Mouse (Mus musculus) cerebellum, postnatal 25 days (tissue): Measurements from ENCODE around the gene Sf1.

ENCODE experiments used
- DNase-seq, 2 experiments: peaks; one replicate each; pipeline ENCODE4 v3.0.0; 2021; ENCODE audit warnings: mixed read lengths in 2 of 2

Gene Sf1

DNA sequence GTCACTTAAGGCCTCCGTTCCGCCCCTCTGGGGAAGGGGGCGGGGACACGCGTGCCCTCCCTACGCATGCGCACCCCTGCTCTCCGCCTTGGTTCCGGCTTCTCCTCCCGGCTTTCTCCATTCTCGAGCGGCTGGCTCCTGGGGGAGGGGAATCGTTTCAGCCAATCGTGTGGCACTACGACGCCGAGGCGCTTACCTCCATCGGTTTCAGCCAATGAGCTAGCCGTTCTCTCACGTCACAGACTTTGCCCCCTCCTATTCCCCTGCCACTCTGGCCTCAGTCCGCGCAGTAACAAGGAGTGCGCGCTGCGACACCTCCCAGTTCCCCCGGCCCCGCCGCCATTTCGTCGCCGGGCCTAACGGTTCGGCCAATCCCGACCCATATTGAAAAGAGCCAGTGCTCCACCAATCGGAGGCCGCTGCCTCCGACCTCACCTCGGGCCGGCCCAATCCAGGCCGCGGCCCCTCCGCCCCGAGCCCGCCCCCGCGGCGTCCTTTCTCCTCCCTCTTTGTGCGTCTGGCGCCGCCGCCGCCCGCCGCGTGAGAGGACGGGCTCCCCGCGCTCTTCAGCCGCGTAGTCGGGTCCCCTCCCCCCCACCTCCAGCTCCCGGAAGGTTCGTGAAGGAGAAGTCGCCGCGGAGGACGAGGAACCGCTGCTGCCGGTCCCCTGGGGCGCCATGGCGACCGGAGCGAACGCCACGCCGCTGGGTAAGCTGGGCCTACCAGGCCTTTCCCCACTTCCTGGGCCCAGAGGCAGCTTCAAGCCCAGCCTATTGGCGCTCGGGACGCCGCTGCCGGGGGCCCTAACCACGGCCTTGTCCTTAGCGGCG, at the start of gene Sf1:
Gene Sf1, plus strand, starts transcription at position 280 of the 830 bp plus-strand sequence.
- peak; percentile 99 for DNase-seq

DNA sequence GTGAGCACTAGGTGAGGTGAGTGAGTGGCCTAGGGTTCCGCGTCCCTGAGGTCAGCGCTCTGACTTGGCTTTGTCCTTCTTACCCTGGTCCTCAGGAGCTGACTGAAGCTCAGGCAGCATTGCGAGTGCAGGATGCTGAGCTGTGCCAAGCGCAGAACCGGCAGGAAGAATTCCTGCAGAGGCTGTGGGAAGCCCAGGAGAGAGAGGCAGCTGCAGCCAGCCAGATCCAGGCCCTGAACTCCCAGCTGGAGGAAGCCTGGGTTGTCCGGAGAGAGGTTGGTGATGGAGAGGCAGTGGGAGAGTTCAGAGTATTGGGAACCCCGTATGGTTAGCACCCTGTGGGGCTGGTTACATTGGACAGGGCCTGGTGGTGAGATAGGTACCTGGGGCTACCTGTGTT, 49.7 kb upstream of the Sf1 start:
- peak in 1 of 2 experiments; percentile 59 for DNase-seq

DNA sequence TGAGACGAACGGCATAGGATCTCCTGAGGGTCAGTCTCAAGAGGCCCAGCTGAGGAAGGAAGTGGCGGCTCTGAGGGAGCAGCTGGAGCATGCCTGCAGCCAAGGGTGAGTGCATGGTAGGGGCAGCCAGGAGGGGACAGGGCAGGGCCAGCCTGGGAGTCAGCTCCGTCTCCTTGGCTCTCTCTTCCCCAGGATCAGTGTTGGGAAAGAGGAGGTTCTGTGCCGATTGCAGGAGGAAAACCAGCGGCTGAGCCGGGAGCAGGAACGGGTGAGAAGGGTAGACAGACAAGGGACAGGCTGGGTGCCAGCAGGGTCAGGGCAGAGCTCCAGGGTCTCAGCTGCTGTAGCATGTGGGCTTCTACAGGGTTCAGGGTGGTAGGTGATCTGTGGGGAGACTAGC, 49.0 kb upstream of the Sf1 start:
- peak in 1 of 2 experiments; percentile 44 for DNase-seq

DNA sequence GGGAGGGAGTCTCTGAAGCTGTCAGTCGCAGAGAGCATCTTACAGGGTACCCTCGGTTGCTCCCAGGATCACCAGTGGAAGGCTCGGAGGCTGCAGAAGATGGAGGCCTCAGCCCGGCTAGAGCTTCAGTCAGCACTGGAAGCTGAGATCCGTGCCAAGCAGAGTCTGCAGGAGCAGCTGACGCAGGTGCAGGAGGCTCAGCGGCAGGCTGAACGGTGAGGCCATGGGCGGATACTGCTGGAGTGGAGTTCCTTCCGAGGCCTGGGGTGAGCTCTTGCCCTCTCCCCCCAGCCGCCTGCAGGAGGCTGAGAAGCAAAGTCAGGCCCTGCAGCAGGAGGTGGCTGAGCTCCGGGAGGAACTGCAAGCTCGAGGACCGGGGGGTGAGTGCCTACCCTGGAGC, 47.9 kb upstream of the Sf1 start:
- peak; percentile 78 to 83 for DNase-seq

DNA sequence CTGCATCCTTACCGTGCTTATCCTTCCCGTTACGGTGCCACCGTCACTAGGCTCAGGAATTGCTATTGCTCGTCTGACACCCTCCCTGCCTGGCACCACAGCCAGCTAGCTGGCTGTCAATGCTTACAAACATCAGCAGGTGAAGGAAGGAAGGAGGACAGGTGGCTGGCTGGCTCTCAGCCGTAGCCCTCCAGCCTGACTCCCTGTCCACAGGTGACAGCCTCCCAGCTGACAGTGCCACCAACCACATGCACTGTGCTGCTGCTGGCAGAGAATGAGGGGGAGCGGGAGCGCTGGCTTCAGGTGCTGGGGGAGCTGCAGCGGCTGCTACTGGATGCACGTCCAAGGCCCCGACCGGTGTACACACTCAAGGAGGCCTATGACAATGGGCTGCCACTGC, 45.3 kb upstream of the Sf1 start:
- no peak for DNase-seq

DNA sequence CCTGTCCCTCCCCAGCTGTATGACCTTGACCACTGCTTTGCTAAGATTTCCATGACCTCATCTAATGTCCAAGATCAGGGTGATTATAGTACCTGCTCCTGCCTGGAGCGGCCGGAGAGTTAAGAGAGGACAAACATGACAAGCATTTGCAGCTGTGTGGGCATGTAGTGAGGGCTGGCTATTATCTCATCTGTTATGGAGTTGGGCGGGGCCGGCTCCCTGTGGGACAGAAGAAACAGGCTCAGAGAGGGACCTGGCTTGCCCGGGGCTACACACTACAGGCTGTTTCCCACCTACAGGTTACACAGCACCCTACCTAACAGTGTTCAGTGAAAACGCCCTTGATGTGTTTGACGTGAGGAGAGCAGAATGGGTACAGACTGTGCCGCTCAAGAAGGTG, 42.1 kb upstream of the Sf1 start:
- no peak for DNase-seq

DNA sequence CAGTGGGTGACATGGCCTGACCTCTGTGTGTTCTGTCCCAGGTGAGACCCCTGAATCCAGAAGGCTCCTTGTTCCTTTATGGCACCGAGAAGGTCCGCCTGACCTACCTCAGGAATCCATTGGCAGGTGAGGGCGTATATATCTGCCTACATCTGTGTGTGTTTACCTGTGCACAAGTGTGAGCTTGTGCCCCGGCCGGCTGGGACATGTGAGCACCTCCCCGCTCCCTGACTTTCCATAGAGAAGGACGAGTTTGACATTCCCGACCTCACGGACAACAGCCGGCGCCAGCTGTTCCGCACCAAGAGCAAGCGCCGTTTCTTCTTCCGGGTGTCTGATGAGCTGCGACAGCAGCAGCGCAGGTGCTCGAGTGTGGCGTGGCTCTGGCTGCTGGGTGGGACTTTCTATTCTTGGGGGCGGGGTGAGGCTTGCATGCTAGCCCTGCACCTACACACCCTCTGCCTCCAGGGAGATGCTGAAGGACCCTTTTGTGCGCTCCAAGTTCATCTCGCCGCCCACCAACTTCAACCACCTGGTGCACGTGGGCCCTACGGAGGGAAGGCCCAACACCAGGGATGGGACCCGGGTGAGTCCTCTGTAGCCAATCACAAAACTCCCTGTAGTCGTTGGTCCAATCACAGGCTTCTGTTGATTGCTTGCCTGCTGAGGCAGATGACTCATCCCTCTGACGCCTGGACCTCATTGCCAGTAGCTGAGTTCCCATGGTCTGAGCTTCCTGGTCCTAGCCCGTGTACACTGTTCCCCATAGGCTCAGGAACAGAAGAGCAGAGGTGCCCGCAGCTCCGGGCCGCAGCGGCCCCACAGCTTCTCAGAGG, 41.5 kb upstream of the Sf1 start:
- no peak for DNase-seq

DNA sequence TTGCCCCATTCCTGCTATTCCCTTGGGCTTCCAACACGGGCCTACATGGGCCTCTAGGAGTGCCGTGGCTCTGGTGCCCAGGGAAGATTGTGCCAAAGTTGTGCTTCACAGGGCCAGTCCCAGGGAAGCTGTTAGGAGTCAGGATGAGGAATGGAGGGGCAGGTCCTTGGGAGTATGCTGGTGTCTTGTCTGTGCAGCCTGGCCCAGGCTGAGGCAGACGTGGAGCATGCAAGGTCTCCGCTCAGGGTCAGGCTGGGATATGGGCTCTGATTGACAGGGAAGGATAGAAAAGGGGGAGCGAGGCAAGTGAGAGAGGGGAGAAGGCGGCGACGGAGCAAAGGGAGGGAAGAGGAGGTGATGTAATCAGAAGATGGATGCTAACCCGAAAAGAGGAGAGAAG, 38.7 kb upstream of the Sf1 start:
- no peak for DNase-seq

DNA sequence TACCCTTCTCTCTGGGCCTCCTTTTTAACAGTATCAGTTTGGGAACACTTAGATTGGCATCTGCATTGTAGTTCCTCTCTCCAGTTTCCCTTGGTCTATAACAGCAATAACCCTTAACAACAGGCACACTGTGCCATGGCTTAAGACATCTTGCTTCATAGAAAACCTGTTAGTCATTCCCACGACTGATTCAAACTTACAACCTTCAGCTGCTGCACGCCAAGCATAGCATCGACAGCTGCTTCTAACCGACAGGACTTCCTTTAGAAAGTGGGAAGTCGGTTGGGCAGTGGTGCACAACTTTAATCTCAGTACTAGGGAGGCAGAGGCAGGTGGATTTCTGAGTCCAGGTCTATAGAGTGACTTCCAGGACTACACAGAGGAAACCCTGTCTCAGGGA, 32.3 kb upstream of the Sf1 start:
- no peak for DNase-seq

DNA sequence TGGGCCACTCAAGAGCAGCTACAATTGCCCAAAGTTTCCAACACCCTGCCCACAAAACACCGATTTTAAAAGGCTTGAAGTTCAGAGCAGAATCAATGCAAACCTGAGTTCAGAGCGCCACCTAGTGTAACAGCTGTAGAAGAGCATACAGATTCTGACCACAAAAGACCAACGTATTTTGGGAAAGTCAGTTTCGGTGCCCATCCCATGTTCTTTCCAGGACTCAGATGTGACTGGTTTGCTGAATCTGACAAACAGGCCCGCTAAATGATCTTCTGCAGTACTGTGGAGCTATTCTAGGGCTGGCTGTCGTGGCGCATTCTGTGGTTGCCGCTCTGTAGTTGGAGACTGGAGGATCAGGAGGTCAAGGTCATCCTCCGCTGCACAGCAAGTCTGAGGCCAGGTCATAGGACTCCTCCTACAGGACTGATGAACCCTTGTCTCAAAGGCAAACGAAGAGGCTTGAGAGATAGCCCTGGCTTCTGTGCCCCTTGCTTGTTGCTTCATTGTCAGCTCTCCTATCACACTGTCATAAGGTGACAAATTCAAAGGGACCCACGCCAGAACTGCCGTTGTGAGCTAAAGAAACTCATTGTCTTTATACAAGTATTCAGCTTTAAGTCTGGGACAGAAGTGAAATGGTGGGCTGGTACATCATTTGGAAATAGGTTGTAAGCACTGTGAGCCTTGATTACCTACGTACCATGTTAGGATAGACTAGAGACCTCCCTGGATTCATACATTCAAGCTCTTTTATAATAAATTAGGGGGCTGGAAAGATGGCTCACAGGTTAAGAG, 31.6 kb upstream of the Sf1 start:
- peak; percentile 62 to 76 for DNase-seq

DNA sequence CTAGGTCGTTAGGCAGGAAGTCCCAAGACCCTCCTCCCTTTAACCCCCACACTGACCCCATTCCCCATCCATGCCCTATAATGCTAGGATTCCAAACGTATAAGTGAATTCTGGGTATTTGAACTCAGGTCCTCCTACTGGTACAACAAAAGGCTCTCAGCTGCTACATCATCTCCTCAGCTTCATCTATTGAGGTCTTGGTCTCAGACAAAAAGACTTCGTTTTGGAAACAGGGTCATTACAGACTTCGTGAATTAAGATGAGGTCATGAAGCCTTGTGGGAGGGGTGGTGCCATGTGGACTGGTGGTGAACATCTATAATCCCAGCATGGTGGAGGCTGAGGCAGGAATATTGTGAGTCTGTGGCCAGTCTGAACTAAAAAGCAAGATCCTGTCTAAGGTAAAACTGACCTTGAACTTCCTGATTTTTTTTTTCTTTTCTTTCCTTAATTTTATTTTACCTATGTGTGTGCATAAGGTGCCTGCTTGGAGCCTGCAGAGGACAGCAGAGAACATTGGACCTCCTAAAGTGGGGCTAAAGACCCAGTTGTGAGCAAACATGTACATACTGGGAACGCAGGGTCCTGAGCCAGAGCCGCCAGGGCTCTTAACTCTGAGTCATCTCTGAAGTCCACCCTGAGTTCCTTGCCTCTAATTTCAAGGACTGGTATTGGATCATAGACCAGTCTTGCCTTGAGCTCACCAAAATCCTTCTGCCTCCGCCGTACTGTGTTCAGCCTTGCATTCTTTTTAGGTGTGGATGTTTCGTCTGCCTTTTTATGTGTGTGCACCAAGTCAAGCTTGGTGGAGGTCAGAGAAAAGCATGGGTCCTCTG, 29.5 kb upstream of the Sf1 start:
- DNase-seq, result no peak

DNA sequence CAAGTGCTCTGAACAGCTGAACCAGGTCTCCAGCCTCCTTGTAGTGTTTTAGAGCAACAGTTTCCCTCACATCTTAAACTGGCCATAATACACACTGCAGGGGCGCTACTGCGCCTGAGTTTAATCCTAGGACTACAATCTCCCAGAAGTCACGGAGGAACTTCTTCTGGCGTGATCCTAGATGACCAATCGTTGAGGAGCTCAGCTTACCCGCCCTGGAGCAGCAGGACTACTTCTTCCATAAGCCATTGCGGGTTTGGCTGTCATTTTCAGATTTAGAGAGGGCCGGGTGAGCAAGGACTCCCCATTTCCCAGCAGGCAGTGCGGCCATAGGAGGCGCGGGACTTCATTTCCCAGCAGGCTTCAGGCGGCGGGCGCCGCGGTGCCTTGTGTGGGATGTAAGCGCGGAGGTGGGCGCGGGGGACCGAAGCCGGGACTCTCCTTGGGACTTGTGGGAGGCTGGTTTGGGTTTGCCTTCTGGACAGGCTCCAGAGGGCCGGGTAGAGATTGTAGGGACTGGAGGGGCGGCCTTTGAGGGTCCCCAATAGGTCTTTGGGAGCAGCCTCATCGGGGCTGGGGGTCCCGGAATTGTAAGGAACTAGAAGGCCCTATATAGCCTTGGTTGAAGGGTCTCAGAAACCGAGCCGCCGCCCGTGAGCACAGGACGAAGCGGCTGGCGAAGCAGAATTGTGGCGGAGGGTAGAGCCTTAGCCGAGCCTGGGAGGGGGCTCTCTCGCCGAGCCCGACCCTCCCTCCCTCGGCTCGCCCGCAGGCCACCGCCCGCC, 28.6 kb upstream of the Sf1 start, which contains the start of gene Men1:
Gene Men1, plus strand, starts transcription at position 307 of the 785 bp plus-strand sequence.
- peak; percentile 93 to 95 for DNase-seq

DNA sequence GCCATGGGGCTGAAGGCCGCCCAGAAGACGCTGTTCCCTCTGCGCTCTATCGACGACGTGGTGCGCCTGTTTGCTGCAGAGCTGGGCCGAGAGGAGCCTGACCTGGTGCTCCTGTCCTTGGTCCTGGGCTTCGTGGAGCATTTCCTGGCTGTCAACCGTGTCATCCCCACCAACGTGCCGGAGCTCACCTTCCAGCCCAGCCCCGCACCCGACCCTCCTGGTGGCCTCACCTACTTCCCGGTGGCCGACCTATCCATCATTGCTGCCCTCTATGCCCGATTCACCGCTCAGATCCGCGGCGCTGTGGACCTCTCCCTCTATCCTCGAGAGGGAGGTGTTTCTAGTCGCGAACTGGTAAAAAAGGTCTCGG, 28.0 kb upstream of the Sf1 start:
- DNase-seq, result peak; percentile 52 to 61

DNA sequence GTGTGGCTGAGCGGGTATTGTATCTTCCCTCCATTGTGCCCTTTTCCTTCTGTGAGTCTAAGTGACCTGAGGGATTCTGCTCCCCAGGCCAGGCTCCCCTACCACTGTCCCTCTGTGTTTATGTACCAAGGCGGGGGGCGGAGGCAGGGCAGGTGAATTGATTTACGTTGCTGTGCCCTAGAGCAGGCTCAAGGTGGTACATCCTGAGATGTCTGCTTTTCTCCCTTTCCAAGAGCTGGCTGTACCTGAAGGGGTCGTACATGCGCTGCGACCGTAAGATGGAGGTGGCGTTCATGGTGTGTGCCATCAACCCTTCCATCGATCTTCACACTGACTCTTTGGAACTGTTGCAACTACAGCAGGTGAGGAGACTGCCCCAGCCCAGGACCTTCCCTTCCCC, 26.6 kb upstream of the Sf1 start:
- no peak for DNase-seq

DNA sequence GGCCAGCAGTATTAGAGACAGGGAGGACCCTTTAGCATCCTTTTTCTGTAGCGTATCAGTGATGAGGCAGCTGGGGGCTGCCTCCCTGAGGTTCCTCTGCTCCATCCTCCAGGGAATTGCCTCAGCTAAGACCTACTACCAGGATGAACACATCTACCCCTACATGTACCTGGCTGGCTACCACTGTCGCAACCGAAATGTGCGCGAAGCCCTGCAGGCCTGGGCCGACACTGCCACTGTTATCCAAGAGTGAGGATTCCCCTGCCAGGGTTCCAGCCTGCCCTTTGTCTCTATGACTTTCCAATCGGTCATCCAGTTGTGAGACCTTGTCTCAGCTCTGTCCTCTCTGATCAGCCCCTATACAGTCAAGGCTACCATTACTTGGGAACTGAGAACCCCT, 25.3 kb upstream of the Sf1 start:
- no peak for DNase-seq

DNA sequence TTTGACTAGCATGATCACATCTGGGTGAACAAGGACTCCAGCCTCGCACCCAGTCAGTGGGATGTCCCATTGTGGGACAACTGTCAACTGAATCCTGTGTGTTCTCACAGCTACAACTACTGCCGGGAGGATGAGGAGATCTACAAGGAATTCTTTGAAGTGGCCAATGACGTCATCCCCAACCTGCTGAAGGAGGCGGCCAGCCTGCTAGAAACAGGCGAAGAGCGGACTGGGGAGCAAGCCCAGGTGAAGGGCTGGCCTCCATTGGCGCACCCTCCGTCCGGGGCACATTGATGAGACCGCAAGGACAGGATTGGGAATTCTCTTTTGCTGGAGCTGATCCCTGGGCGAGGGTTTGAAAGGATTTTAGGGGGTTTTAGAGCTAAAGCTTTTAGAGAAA, 24.8 kb upstream of the Sf1 start:
- DNase-seq, result no peak

DNA sequence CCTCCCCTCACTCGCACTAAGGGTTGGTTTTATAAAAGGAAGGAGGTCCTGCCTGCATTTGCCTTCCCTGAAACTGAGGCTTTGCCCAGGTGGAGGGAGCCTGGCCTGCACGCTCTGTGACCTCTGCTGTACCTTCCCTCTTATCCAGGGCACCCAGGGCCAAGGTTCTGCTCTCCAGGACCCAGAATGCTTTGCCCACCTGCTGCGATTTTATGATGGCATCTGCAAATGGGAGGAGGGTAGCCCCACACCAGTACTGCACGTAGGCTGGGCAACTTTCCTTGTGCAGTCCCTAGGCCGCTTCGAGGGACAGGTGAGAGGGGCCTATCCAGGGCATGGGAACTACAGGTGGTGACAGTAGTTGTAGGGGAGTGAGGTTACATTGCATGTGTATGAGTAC, 24.3 kb upstream of the Sf1 start:
- no peak for DNase-seq

DNA sequence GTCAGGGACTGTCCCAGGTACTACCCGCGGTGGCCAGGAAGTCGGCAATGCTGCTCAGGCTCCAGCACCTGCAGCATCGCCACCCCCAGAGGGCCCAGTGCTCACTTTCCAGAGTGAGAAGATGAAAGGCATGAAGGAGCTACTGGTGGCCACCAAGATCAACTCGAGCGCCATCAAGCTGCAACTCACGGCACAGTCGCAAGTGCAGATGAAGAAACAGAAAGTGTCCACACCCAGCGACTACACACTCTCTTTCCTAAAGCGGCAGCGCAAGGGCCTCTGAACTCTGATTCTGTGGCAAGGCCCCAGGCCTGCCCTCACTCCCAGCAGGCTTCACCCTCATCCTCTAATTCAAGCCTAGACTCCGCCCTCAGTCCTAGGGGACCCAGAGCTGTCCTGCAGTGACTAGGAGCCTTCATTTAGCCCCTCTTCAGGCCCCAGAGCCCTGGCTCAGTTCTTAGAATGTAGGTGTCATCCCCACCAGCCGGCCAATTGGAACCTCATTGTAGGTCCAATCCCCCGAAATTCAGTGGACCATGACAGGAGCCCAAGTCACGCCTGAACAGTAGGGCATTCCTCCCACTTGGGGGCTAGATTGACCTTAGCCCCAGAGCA, 23.5 kb upstream of the Sf1 start:
- no peak for DNase-seq

DNA sequence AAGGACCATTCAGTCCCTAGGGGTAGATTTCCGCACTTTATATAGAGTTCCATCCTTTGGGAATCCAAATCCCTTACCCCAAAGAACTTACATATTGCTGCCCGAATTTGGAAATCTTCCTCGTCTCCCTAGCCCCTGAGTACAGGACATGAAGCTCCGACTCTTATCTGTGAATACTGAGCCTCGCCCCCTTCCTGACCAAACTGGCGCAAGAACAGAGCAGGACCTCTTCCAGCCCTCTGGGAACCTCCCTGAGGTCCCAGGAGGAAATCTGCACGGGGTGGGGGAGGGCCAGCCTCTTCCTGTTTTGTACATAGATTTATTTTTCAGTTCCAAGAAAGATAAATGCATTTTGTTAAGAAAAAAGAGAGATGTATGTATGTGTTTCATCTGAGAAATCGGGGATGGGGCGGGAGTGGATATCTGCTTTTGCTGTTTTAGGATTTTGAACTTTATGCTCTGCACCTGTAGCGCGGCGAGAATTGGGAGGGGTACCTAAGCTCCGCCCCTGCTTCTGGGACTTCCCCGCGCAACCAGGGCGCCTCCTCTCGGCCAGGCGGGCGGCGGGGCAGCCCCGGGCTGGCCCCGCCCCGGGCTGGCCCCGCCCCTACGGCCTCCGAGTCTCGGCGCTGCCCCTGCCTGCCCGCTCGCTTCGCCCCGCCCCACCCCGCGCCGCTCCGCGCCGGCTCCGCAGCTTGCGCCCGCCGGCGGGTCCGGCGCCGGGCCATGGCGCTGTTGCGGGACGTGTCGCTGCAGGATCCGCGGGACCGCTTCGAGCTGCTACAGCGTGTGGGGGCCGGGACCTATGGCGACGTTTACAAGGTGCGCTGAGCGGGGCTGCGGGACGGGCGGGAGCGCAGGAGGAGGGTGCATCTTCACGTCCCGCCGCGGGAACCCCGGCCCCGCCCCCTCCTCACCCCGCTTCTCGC, 22.7 kb upstream of the Sf1 start, which contains the start of gene Map4k2:
Gene Map4k2, plus strand, starts transcription at position 612 of the 929 bp plus-strand sequence.
- peak; percentile 88 to 95 for DNase-seq
